Mouse (Mus musculus) heart, embryonic 16.5 days (tissue): ENCODE results near the gene Kcnmb4. TPM values are rescaled to one million over a fixed set of nuclear protein-coding genes. Genes with fewer than 3 reads are reported as not detected.

Experiments used
- ATAC-seq: fragments of 200-750 bp; cut with Nextera tagmentation; replicated peaks from 2 replicates; pipeline ENCODE4 v1.8.0; 2017; ENCODE audit warnings: moderate number of reproducible peaks; ENCODE audit not compliant: insufficient read depth, low FRiP score; ENCODE audit errors: extremely low read depth
- H3K27ac ChIP-seq: fragments of 300-500 bp; sonication (generic); 2 replicates; pipeline ENCODE4 v1.5.1; 2014; ENCODE audit warnings: mild to moderate bottlenecking, low read length, control low read depth, moderate library complexity
- H3K27me3 ChIP-seq: fragments of 300-500 bp; sonication (generic); 2 replicates; pipeline ENCODE4 v1.6.1; 2014; ENCODE audit warnings: low read length, mixed read lengths; ENCODE audit not compliant: control insufficient read depth, insufficient read depth
- H3K36me3 ChIP-seq: fragments of 300-500 bp; sonication (generic); 2 replicates; pipeline ENCODE4 v1.6.1; 2014; ENCODE audit not compliant: control insufficient read depth, insufficient read depth
- H3K4me1 ChIP-seq: fragments of 300-500 bp; sonication (generic); 2 replicates; pipeline ENCODE4 v1.6.1; 2014; ENCODE audit warnings: low read length, mixed read lengths; ENCODE audit not compliant: control insufficient read depth, insufficient read depth
- H3K4me2 ChIP-seq: fragments of 300-500 bp; sonication (generic); 2 replicates; pipeline ENCODE4 v1.6.1; 2014; ENCODE audit warnings: low read depth, mild to moderate bottlenecking, control low read depth, low read length
- H3K4me3 ChIP-seq: fragments of 300-500 bp; sonication (generic); 2 replicates; pipeline ENCODE4 v1.5.1; 2014; ENCODE audit warnings: mild to moderate bottlenecking, control low read depth, low read length
- H3K9ac ChIP-seq: fragments of 300-500 bp; sonication (generic); 2 replicates; pipeline ENCODE4 v1.6.1; 2014; ENCODE audit warnings: low read length, control low read depth
- H3K9me3 ChIP-seq: fragments of 300-500 bp; sonication (generic); replicated peaks from 2 replicates; pipeline ENCODE4 v1.6.1; 2016; ENCODE audit warnings: low read length; ENCODE audit not compliant: control insufficient read depth
- WGBS: fragments of 180-500 bp; shearing (Covaris S2); extraction: QIAGEN DNeasy Blood & Tissue Kit; methylation state at CpG from one replicate; pipeline ENCODE4 v1.1.7; 2014; 5-methylcytosine and 5-hydroxymethylcytosine counted together
- polyA plus RNA-seq: library from polyadenylated mRNA; unstranded; fragments of >200 nt; fragmentation: Nextera tagmentation; extraction: Ambion mirVana; gene quantifications from 2 replicates; pipeline ENCODE4 v1.2.1, GENCODE M21; 2015

Kcnmb4 gene
- polyA plus RNA-seq = 3.6 and 4.9 TPM in 2 replicates

DNA sequence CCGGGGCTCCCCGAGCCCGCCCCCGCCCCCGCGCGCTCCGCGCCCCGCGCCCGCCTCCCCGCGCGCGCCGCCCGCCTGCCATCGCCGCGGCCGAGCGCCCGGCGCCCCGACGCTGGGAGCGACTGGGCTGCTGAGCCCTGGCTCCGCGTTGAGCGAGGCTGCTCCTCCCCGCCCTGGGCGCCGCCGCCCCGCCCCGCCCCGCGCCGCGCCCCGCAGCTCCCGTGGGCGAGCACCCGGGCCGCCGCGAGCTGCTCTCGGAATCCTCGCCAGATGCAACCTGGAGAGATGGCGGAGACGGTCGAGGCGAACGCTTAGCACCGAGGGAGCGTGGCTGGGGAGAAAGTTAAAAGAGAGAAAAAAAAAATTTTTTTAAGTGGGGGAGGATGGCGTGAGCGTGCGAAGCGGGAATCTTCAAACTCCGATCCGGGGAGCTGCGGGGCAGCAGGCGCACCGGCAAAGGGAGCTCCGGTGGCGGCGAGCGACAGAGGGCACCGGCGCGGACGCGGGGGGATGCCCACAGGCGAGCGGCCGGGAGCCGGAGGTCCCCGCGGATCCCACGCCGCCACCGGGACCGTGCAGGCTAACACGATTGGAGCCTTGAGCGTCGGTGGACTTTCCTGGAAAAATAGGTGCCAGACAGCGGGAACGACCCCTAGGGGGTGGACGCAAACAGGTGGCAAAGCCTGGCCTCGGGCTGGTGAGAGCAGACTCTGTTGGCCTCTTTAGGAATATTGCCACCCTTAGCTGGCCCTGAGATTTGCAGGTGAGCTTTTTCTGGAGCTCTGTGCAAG is at the start of gene Kcnmb4:
TSS of gene Kcnmb4 (minus strand) at position 120 of the 791 bp plus-strand sequence.
- peak within 1 kb of the TSS; percentile 98 for H3K4me2 ChIP-seq
- H3K9me3 ChIP-seq = peaks cover 3% of the 10 kb centered on the region
- H3K27ac ChIP-seq = no peak within 1 kb of the TSS
- peak within 1 kb of the TSS; percentile 76 for H3K9ac ChIP-seq
- peak; percentile 77 for ATAC-seq
- H3K36me3 ChIP-seq = no peaks in the 10 kb centered on the region
- H3K27me3 ChIP-seq = no peaks in the 10 kb centered on the region
- H3K4me1 ChIP-seq = peaks cover 11% of the 10 kb centered on the region
- under 1% methylated on average over 70 of the region's 92 CpGs for WGBS
- H3K4me3 ChIP-seq = peak within 1 kb of the TSS; percentile 79

DNA sequence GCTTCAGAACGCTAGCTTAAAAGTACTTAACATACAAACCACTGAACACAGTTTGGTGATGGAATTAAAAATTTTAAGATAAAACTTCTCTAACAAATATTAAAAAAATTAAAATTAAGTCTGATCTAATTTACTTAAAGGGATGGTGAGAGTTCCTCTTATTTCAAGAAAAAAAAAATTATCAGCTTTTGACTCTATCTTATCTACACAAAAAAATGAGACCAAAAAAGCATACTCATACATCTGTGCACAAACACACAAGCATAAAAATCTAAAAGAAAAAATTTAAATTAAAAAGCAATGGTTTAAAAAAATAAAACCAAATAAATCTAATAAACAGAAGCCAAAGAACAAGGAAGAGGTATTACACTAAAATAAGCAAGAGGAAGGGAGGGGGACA is 45.9 kb upstream of the Kcnmb4 start:
- H3K9me3 ChIP-seq = no peaks in the 10 kb centered on the region
- no peak overlapping the region for H3K27ac ChIP-seq
- no peak overlapping the region for H3K9ac ChIP-seq
- H3K4me3 ChIP-seq = no peak overlapping the region
- H3K27me3 ChIP-seq = no peaks in the 10 kb centered on the region
- ATAC-seq = no peak
- no peaks in the 10 kb centered on the region for H3K4me1 ChIP-seq
- H3K36me3 ChIP-seq = no peaks in the 10 kb centered on the region
- H3K4me2 ChIP-seq = no peak overlapping the region
- WGBS = 96% methylated on average over 1 of the region's 1 CpGs

DNA sequence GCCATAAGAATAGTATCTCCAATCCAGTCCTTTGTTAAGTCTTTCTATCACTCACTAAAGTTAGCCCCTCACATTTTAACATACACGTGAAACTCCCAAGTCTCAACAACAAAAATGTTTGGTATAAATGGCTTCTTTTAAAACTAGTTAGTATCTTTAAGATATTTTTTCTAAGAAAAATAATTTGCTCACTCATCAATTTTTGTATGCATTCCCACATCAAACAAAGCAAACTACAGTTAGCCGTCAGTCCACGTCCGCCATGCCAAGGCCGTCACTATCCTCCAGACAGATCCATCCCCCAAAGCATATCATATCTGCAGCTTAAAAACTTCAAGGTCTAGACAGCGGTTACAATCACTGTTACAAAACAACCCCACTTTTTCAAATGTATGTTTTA is 41.9 kb upstream of the Kcnmb4 start:
- Histone ChIP-seq H3K4me3 (no peak overlapping the region), H3K4me1 (no peaks in the 10 kb centered on the region), H3K36me3 (no peaks in the 10 kb centered on the region), H3K9ac (no peak overlapping the region), H3K4me2 (no peak overlapping the region), H3K9me3 (no peaks in the 10 kb centered on the region), H3K27me3 (no peaks in the 10 kb centered on the region), H3K27ac (no peak overlapping the region)
- 78% methylated on average over 6 of the region's 6 CpGs for WGBS
- ATAC-seq = no peak

DNA sequence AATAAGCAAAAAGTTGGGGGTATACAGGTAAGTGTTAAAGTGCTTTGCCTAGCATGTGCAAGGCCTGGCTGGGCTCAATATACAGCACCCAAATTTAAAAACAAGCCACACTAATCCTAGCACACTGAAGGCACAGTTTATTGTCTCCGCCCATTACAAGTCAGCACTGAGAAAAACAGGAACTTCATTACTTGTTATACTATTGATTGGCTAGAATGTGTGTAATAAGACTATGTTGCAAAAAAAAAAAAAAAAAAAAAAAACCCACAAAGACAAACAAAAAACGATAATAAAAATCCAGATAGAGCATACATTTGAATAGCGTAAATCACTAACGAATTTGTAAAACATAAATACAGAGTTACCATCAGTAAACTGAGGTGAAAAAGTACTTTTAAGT is 41.5 kb upstream of the Kcnmb4 start:
- Histone ChIP-seq H3K4me3 (no peak overlapping the region), H3K9ac (no peak overlapping the region), H3K36me3 (no peaks in the 10 kb centered on the region), H3K9me3 (no peaks in the 10 kb centered on the region), H3K4me1 (no peaks in the 10 kb centered on the region), H3K4me2 (no peak overlapping the region), H3K27ac (no peak overlapping the region), H3K27me3 (no peaks in the 10 kb centered on the region)
- WGBS = 94% methylated on average over 4 of the region's 4 CpGs
- no peak for ATAC-seq

DNA sequence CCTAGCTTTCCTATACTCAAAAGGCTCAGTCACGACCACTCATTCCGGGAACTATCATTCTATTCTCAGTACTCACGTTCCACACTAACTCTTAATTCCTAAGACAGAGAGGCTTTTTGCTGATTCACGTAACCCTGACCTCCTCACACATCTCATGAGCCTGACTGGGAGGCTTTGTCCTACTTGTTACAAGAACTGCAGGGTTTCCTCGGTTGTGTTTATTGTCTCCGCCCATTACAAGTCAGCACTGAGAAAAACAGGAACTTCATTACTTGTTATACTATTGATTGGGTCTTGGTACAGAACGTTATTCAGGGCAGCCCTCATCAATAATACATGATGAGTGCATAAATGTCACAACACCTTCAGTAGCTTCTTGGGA is 39.6 kb upstream of the Kcnmb4 start:
- H3K27me3 ChIP-seq = no peaks in the 10 kb centered on the region
- no peak overlapping the region for H3K27ac ChIP-seq
- H3K4me2 ChIP-seq = no peak overlapping the region
- H3K9ac ChIP-seq = no peak overlapping the region
- no peak for ATAC-seq
- 68% methylated on average over 7 of the region's 7 CpGs for WGBS
- no peak overlapping the region for H3K4me3 ChIP-seq
- no peaks in the 10 kb centered on the region for H3K9me3 ChIP-seq
- H3K36me3 ChIP-seq = no peaks in the 10 kb centered on the region
- no peaks in the 10 kb centered on the region for H3K4me1 ChIP-seq

DNA sequence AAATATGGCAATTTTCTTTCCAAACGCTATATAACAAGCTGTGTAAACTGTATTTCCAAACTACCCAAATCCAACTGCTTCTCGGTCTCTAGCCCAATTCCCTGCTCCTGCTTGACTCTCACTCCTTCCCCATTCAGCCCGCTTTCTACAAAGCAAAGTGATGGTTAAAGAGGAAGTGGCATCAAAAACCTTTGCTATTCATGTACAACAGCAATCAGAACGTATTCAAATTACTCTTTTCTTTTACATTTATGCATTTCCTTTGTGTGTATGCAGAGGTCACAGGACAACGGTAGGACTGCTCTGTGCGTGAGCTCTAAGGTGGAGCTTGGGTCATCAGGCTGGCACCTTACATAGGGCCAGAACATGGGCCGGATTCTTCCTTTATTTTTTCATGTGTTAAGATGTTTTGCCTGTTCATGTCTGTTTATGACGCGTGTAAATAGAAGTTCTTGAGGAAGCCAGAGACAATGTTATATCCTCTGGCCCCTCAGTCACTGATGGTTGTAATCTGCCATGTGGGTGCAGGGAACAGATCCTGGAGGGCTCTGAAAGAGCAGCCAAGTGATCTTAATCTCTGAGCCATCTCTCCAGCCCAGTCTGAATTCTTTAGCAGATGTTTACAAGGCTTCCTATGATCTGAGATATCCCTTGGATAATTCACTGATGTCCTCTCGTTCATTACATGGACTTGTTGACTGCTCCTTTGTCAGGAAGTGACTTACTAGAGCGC is 39.0 kb upstream of the Kcnmb4 start:
- WGBS = 86% methylated on average over 11 of the region's 11 CpGs
- no peaks in the 10 kb centered on the region for H3K27me3 ChIP-seq
- no peak for ATAC-seq
- no peak overlapping the region for H3K27ac ChIP-seq
- H3K36me3 ChIP-seq = no peaks in the 10 kb centered on the region
- no peaks in the 10 kb centered on the region for H3K4me1 ChIP-seq
- H3K4me2 ChIP-seq = no peak overlapping the region
- no peak overlapping the region for H3K9ac ChIP-seq
- H3K9me3 ChIP-seq = no peaks in the 10 kb centered on the region
- no peak overlapping the region for H3K4me3 ChIP-seq

DNA sequence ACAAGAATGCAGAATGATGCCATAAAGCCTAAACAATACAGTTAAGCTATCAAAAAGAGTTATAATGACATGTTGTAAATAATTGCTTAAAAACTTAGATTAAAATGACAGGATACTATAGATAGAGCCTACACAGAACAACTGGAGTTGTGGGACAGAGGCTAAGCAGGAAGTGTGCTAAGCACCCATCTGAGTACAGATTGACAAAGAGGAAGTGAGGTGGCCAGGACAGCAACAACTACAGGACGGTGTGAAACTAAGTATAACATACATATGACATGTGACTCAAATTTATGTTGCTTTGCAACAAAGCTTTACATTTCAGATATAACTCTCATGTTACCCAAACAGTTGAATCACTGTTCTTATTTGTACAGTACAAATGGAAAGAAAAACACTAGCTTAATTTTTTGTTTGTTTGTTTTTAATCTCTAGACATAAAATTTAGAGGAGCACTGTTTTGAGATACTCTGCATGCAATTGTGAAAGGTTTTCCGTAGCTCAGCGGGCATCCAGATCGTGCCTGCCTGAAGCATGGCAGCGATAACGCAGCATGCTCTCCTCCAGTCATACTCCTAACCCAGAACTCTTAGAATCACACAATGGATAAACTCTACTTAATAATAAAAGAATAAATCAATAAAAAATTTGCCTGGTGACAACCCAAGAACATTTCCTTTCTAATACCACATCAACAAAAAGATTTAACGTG is 31.8 kb upstream of the Kcnmb4 start:
- no peak overlapping the region for H3K27ac ChIP-seq
- no peak for ATAC-seq
- no peak overlapping the region for H3K4me3 ChIP-seq
- H3K9ac ChIP-seq = no peak overlapping the region
- no peaks in the 10 kb centered on the region for H3K27me3 ChIP-seq
- H3K36me3 ChIP-seq = peaks cover 3% of the 10 kb centered on the region; the same call in 1 of the 2 replicates
- WGBS = 88% methylated on average over 7 of the region's 7 CpGs
- H3K9me3 ChIP-seq = no peaks in the 10 kb centered on the region
- no peak overlapping the region for H3K4me2 ChIP-seq
- H3K4me1 ChIP-seq = no peaks in the 10 kb centered on the region

DNA sequence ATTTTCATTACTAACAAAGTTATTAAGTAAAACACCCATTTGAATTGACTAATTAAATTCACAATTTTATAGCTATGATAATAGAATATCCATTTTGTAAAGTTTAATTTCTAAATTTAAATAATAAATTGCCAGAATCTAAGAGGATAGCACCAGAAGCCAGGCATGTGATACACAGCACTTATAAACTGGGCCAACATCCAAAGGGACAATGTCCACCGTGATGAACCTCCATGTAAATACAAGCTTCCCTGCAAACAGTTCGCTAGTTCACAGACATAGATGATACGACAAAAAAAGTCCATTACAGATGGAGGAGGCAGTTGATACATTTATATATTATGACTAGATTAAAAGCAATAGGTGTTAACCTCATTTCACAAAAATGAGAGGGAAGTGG is 19.1 kb upstream of the Kcnmb4 start:
- H3K4me1 ChIP-seq = no peaks in the 10 kb centered on the region
- H3K9ac ChIP-seq = no peak overlapping the region
- H3K27me3 ChIP-seq = no peaks in the 10 kb centered on the region
- no peak overlapping the region for H3K4me3 ChIP-seq
- H3K36me3 ChIP-seq = peaks cover 12% of the 10 kb centered on the region
- no peak for ATAC-seq
- no peak overlapping the region for H3K27ac ChIP-seq
- 76% methylated on average over 3 of the region's 3 CpGs for WGBS
- H3K9me3 ChIP-seq = no peaks in the 10 kb centered on the region
- H3K4me2 ChIP-seq = no peak overlapping the region
